In the genomic region with DNA sequence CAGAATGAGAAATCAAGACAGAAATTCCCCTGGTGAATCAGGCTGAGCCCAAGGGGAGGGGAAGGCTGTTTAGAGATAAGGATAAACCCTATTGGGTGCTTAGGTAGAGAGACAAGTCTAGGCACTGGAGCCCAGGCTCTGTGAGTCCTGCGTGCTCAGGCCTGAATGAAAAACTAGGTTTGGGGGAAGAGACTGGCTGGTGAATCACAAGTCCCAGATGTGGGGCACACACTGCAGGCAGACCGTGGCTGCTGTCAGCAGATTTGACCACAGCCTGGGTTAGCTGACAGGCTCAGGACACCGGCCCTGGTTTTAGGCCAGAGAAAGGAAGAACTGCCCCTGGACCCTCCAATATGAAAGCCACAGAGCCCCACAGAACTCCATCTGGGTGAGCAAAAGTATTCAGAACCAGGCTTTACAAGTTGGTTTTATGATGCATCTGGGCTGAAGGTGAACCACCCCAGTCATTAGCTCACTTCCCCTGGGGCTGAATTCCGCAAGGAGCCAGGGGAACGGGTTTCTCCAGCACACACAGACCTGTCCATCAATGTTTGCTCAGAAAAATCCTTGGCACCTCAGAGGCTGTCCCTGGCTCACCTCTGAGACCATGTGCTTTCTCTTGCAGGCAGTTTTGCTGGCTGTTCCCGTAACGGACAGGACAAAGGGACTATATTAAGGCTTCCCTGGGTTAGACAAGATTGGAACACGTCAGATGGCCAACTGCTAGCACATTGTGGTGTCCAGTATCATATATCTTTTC, we compare ENCODE assay signal across 8 mouse cellular contexts.
DNase-seq lines count a peak whose midpoint lies in the region; ATAC-seq and TF ChIP-seq lines count a peak whose summit lies in the region.

No protein-coding gene starts in this region.

- no peaks in the 10 kb centered on the region for H3K9me3 ChIP-seq in midbrain, postnatal 0 days (ENCODE audit: low read length)

- no peak overlapping the region for H3K4me2 ChIP-seq in midbrain, postnatal 0 days (ENCODE audit: low read depth, low read length, poor library complexity, severe bottlenecking)

- no peak overlapping the region for H3K27ac ChIP-seq in midbrain, postnatal 0 days (ENCODE audit: low read depth, low read length)

- no peak for TF ChIP-seq CTCF in midbrain, postnatal 0 days (IDR thresholded peaks at IDR 0.05)

- 52% methylated on average over 8 of the region's 8 CpGs for WGBS in midbrain, postnatal 0 days

- H3K36me3 ChIP-seq in midbrain, postnatal 0 days (ENCODE audit: insufficient read depth, low read length), result no peaks in the 10 kb centered on the region

- H3K27me3 ChIP-seq in midbrain, postnatal 0 days (ENCODE audit: insufficient read depth, low read length), result no peaks in the 10 kb centered on the region

- peak; percentile 69 for ATAC-seq in megakaryocyte progenitor cell, adult 5-6 weeks (replicated peaks; ENCODE audit: poor library complexity)
- no peak for ATAC-seq in midbrain, postnatal 0 days (ENCODE audit: low FRiP score)

- H3K9ac ChIP-seq in midbrain, postnatal 0 days (replicated peaks; ENCODE audit: low read length, poor library complexity, severe bottlenecking), result no peak overlapping the region

- H3K4me3 ChIP-seq in midbrain, postnatal 0 days (ENCODE audit: low read depth, low read length), result no peak overlapping the region

- H3K4me1 ChIP-seq in midbrain, postnatal 0 days (ENCODE audit: insufficient read depth, low read length), result no peaks in the 10 kb centered on the region

- peak; percentile 65 to 74 for DNase-seq in urinary bladder, adult 18-20 months (ENCODE audit: low spot score in 2 of 2)
- no peak for DNase-seq in urinary bladder, postnatal 10 days (ENCODE audit: low spot score)
- DNase-seq in cerebellum, postnatal 14 days, result peak; percentile 67 to 74
- peak; percentile 98 for DNase-seq in gonadal fat pad, adult 2 months (ENCODE audit: low read depth)
- DNase-seq in kidney, adult 8-10 months, result peak; percentile 19 to 48
- DNase-seq in midbrain, postnatal 0 days (ENCODE audit: low spot score), result no peak
- DNase-seq in spleen, adult 12 weeks (ENCODE audit: low spot score), result no peak

Comparison
In these comparisons a context has a peak if more than half of its experiments do, and no peak if none do; other contexts are left out.
1. DNase-seq: peak in urinary bladder, adult 18-20 months (2 of 2), cerebellum, postnatal 14 days (2 of 2), gonadal fat pad, adult 2 months (single experiment) and kidney, adult 8-10 months (2 of 2); none in urinary bladder, postnatal 10 days (single experiment), midbrain, postnatal 0 days (single experiment) and spleen, adult 12 weeks (single experiment).